Mouse (Mus musculus) heart, adult 8-10 months (tissue): Measurements from ENCODE around the gene Alg9. TPM values are rescaled to one million over a fixed set of nuclear protein-coding genes. Genes with fewer than 3 reads are reported as not detected.

Source experiments
- DNase-seq: peaks from one replicate; pipeline ENCODE4 v3.0.0; 2022; ENCODE audit warnings: low spot score
- total RNA-seq, 4 experiments: library from RNA; stranded (reverse); gene quantifications; 2 replicates each; pipeline ENCODE4 v1.2.4; 2022

Alg9 gene
- total RNA-seq: 10 to 100 TPM in 3 of 4 experiments, 1 to 10 TPM in 1; 8.2 to 12.5 (median 11.4) TPM

- peak; percentile 87 for DNase-seq
Measured at GRCm38 (mm10) chr9:50774991-50775612, at the start of gene Alg9, which contains the start of gene 1110032A03Rik. TSS of gene Alg9 (plus strand) at chr9:50775019. TSS of gene 1110032A03Rik (minus strand) at chr9:50775520.

GRCm38 (mm10) chr9:50725921-50726590, 48.8 kb upstream of the Alg9 start:
- no peak for DNase-seq

- no peak for DNase-seq
Measured at GRCm38 (mm10) chr9:50727171-50727924, 47.5 kb upstream of the Alg9 start.

- DNase-seq: no peak
Measured at GRCm38 (mm10) chr9:50727925-50728651, 46.7 kb upstream of the Alg9 start.

- DNase-seq: no peak
Measured at GRCm38 (mm10) chr9:50729600-50729999, 45.2 kb upstream of the Alg9 start.

GRCm38 (mm10) chr9:50732560-50732959, 42.3 kb upstream of the Alg9 start:
- DNase-seq: no peak

- peak; percentile 50 for DNase-seq
Measured at GRCm38 (mm10) chr9:50734989-50735388, 39.8 kb upstream of the Alg9 start.

- peak; percentile 94 for DNase-seq
Measured at GRCm38 (mm10) chr9:50738914-50739870, 35.6 kb upstream of the Alg9 start, which contains the start of gene Dixdc1. TSS of gene Dixdc1 (minus strand) at chr9:50739517.

- DNase-seq: no peak
Measured at GRCm38 (mm10) chr9:50740867-50741784, 33.7 kb upstream of the Alg9 start.

GRCm38 (mm10) chr9:50742261-50742660, 32.6 kb upstream of the Alg9 start:
- DNase-seq: no peak

- DNase-seq: no peak
Measured at GRCm38 (mm10) chr9:50742744-50743143, 32.1 kb upstream of the Alg9 start.

- DNase-seq: no peak
Measured at GRCm38 (mm10) chr9:50745806-50746205, 29.0 kb upstream of the Alg9 start.

- DNase-seq: no peak
Measured at GRCm38 (mm10) chr9:50746214-50746677, 28.6 kb upstream of the Alg9 start, which contains the start of gene 2310030G06Rik. TSS of gene 2310030G06Rik (minus strand) at chr9:50746536.

GRCm38 (mm10) chr9:50750706-50751105, 24.1 kb upstream of the Alg9 start:
- DNase-seq: no peak

GRCm38 (mm10) chr9:50751323-50751722, 23.5 kb upstream of the Alg9 start, which contains the start of gene Cryab:
TSS of gene Cryab (plus strand) at chr9:50751325.
- no peak for DNase-seq

GRCm38 (mm10) chr9:50752054-50752602, 22.7 kb upstream of the Alg9 start, which contains the start of gene Hspb2:
TSS of gene Hspb2 (minus strand) at chr9:50752354.
- no peak for DNase-seq

- DNase-seq: peak; percentile 90
Measured at GRCm38 (mm10) chr9:50752784-50753615, 21.8 kb upstream of the Alg9 start.

- DNase-seq: no peak
Measured at GRCm38 (mm10) chr9:50753947-50754346, 20.9 kb upstream of the Alg9 start.
